Mouse (Mus musculus) testis, adult 2 months (tissue): ENCODE measurements around the gene Bclaf3. TPM values are rescaled to one million over a fixed set of nuclear protein-coding genes. Genes with fewer than 3 reads are reported as not detected.
"Not testable (repeated sequence)": the region's sequence is repeated elsewhere in the genome, so short reads cannot be mapped to it uniquely, and the experiment has no call there.

Source experiments
- H3K27ac ChIP-seq: fragments of 200-500 bp; 2 replicates; pipeline ENCODE4 v1.5.1; 2012; ENCODE audit warnings: low read depth, low read length; ENCODE audit not compliant: control insufficient read depth, insufficient read depth
- H3K27me3 ChIP-seq: fragments of 200-500 bp; 2 replicates; pipeline ENCODE4 v1.6.1; 2012; ENCODE audit warnings: mild to moderate bottlenecking, low read length, moderate library complexity; ENCODE audit not compliant: control insufficient read depth, insufficient read depth
- H3K36me3 ChIP-seq: fragments of 200-500 bp; 2 replicates; pipeline ENCODE4 v1.6.1; 2012; ENCODE audit warnings: mild to moderate bottlenecking, low read length; ENCODE audit not compliant: control insufficient read depth, insufficient read depth
- H3K4me1 ChIP-seq: fragments of 200-500 bp; 2 replicates; pipeline ENCODE4 v1.6.1; 2012; ENCODE audit warnings: low read length; ENCODE audit not compliant: control insufficient read depth, insufficient read depth
- H3K4me3 ChIP-seq: fragments of 200-500 bp; 2 replicates; pipeline ENCODE4 v1.5.1; 2012; ENCODE audit warnings: low read depth, mild to moderate bottlenecking, low read length, moderate library complexity, mixed read lengths; ENCODE audit not compliant: control insufficient read depth
- CTCF ChIP-seq: fragments of 200-500 bp; IDR thresholded peaks from 2 replicates; pipeline ENCODE4 v1.5.1; 2012; ENCODE audit warnings: low read depth, mild to moderate bottlenecking, inconsistent platforms, low read length, moderate library complexity; ENCODE audit not compliant: control insufficient read depth, insufficient read depth, insufficient replicate concordance
- POLR2A ChIP-seq: fragments of 200-500 bp; IDR thresholded peaks from 2 replicates; pipeline ENCODE4 v1.6.1; 2012; ENCODE audit warnings: low read depth, mild to moderate bottlenecking, inconsistent platforms, low read length, moderate library complexity; ENCODE audit not compliant: control insufficient read depth
- polyA plus RNA-seq: library from polyadenylated mRNA; depleted of rRNA; stranded (reverse); fragments of >200 nt; gene quantifications from 2 replicates; pipeline ENCODE4 v1.2.3, GENCODE M21; 2012

The Bclaf3 gene
- polyA plus RNA-seq, 1 experiment: 1.8 TPM

- peak overlapping the region; percentile 27; the same call in 1 of the 2 replicates for H3K4me3 ChIP-seq
- H3K27ac ChIP-seq: no peak overlapping the region
- no peak for TF ChIP-seq POLR2A
- no peak for TF ChIP-seq CTCF
- H3K36me3 ChIP-seq: no peaks in the 10 kb centered on the region
- no peaks in the 10 kb centered on the region for H3K27me3 ChIP-seq
- H3K4me1 ChIP-seq: no peaks in the 10 kb centered on the region
These were observed 15.8 kb upstream of the Bclaf3 start for GRCm38 (mm10) chrX:159510716-159511051.

GRCm38 (mm10) chrX:159515599-159515998, 10.9 kb upstream of the Bclaf3 start:
- TF ChIP-seq CTCF: no peak
- no peak for TF ChIP-seq POLR2A
- Histone ChIP-seq H3K4me1 (no peaks in the 10 kb centered on the region), H3K4me3 (no peak overlapping the region), H3K36me3 (no peaks in the 10 kb centered on the region), H3K27ac (no peak overlapping the region), H3K27me3 (no peaks in the 10 kb centered on the region)

- H3K36me3 ChIP-seq: no peaks in the 10 kb centered on the region
- H3K27me3 ChIP-seq: no peaks in the 10 kb centered on the region
- TF ChIP-seq POLR2A (no peak), CTCF (no peak)
- no peaks in the 10 kb centered on the region for H3K4me1 ChIP-seq
- no peak overlapping the region for H3K4me3 ChIP-seq
- no peak overlapping the region for H3K27ac ChIP-seq
These were observed 4.7 kb upstream of the Bclaf3 start for GRCm38 (mm10) chrX:159521780-159522179.

GRCm38 (mm10) chrX:159522651-159523050, 3.8 kb upstream of the Bclaf3 start:
- Histone ChIP-seq H3K4me3 (no peak overlapping the region), H3K27ac (no peak overlapping the region), H3K36me3 (no peaks in the 10 kb centered on the region), H3K27me3 (no peaks in the 10 kb centered on the region), H3K4me1 (no peaks in the 10 kb centered on the region)
- no peak for TF ChIP-seq CTCF
- TF ChIP-seq POLR2A: no peak

- no peaks in the 10 kb centered on the region for H3K27me3 ChIP-seq
- peak; percentile 62 for TF ChIP-seq POLR2A
- peak; percentile 76 for TF ChIP-seq CTCF
- no peaks in the 10 kb centered on the region for H3K4me1 ChIP-seq
- H3K4me3 ChIP-seq: peak overlapping the region; percentile 94
- peak overlapping the region; percentile 92 for H3K27ac ChIP-seq
- no peaks in the 10 kb centered on the region for H3K36me3 ChIP-seq
These were observed 5.9 kb downstream of the Bclaf3 start for GRCm38 (mm10) chrX:159532427-159532810.

GRCm38 (mm10) chrX:159532811-159533462, 6.4 kb downstream of the Bclaf3 start:
- H3K36me3 ChIP-seq: no peaks in the 10 kb centered on the region
- H3K4me1 ChIP-seq: no peaks in the 10 kb centered on the region
- peak overlapping the region; percentile 92 for H3K27ac ChIP-seq
- TF ChIP-seq CTCF (no peak), POLR2A (no peak)
- H3K27me3 ChIP-seq: no peaks in the 10 kb centered on the region
- peak overlapping the region; percentile 94 for H3K4me3 ChIP-seq

GRCm38 (mm10) chrX:159541936-159542335, 15.4 kb downstream of the Bclaf3 start:
- TF ChIP-seq CTCF (no peak), POLR2A (no peak)
- Histone ChIP-seq H3K4me3 (peak overlapping the region; percentile 23), H3K27ac (peak overlapping the region; percentile 7), H3K4me1 (no peaks in the 10 kb centered on the region; the same call in 1 of the 2 replicates), H3K36me3 (no peaks in the 10 kb centered on the region), H3K27me3 (no peaks in the 10 kb centered on the region)

GRCm38 (mm10) chrX:159547093-159547492, 20.6 kb downstream of the Bclaf3 start:
- Histone ChIP-seq H3K4me1 (no peaks in the 10 kb centered on the region), H3K27me3 (no peaks in the 10 kb centered on the region), H3K36me3 (no peaks in the 10 kb centered on the region), H3K27ac (no peak overlapping the region), H3K4me3 (no peak overlapping the region)
- TF ChIP-seq POLR2A: no peak
- no peak for TF ChIP-seq CTCF

GRCm38 (mm10) chrX:159584738-159585137, 58.2 kb downstream of the Bclaf3 start:
- H3K36me3 ChIP-seq, H3K27ac ChIP-seq, H3K27me3 ChIP-seq, H3K4me1 ChIP-seq, H3K4me3 ChIP-seq: not testable (repeated sequence)
